ENCODE assay signal across 8 mouse cellular contexts in the genomic region with DNA sequence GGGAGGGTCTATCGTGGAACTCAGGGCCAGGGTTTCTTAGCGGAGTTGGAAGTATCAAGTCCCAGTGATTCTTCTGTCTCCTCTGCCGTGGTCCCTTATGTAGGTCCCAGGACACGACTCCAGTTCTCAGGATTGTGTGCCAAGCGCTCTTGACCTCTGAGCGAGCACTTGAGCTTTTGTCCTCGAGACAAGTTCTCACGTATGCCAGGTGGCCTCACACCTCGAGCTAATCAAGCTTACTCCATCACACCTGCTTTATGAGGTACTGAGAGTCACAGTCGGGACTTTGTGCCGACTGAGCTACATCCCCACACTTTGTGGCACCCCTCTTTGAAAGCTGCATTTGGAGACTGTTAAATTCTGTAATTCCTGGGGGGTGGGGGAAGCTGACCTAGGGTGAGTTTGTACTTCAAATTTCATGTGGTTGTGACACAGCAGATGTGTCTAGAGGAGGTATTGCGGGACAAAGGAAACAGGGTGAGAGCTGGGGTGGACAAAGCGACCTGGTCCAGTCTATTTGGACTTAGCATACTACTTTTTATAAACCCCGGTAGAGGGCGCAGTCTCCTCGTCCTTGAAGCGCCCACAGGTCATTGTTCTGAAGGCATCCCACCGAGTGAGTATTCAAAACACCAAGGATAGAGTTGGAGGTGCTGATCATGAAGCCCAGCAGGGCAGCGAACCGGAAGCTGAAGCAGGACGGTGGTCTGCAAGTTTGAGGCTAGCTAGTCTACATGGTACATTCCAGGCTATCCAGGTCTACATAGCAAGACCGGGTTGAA. TPM values are rescaled to one million over a fixed set of nuclear protein-coding genes. Genes with fewer than 3 reads are reported as not detected.
DNase-seq lines count a peak whose midpoint lies in the region; ATAC-seq and TF ChIP-seq lines count a peak whose summit lies in the region.

No protein-coding gene starts in this region.

- no peak overlapping the region for H3K9ac ChIP-seq in forebrain, embryonic 16.5 days (replicated peaks; ENCODE audit: low read depth, low read length)
- no peak overlapping the region for H3K9ac ChIP-seq in hindbrain, embryonic 15.5 days
- H3K9ac ChIP-seq in midbrain, embryonic 16.5 days (ENCODE audit: low read depth, low read length) = no peak overlapping the region
- no peak overlapping the region for H3K9ac ChIP-seq in stomach, postnatal 0 days (ENCODE audit: low read length)

- peak; percentile 86 for TF ChIP-seq CTCF in stomach, postnatal 0 days (IDR thresholded peaks at IDR 0.05; ENCODE audit: low read depth)

- no peaks in the 10 kb centered on the region for H3K36me3 ChIP-seq in forebrain, embryonic 16.5 days (ENCODE audit: control insufficient read depth, insufficient read depth)
- no peaks in the 10 kb centered on the region for H3K36me3 ChIP-seq in hindbrain, embryonic 15.5 days
- H3K36me3 ChIP-seq in midbrain, embryonic 16.5 days (ENCODE audit: control insufficient read depth, insufficient read depth, low read length) = no peaks in the 10 kb centered on the region
- no peaks in the 10 kb centered on the region for H3K36me3 ChIP-seq in stomach, postnatal 0 days (ENCODE audit: control insufficient read depth, insufficient read depth, low read length)

- 40% methylated on average over 22 of the region's 22 CpGs for WGBS in forebrain, embryonic 16.5 days
- 41% methylated on average over 22 of the region's 22 CpGs for WGBS in hindbrain, embryonic 15.5 days
- WGBS in midbrain, embryonic 16.5 days = 40% methylated on average over 22 of the region's 22 CpGs
- WGBS in stomach, postnatal 0 days = 30% methylated on average over 22 of the region's 22 CpGs

- H3K27me3 ChIP-seq in forebrain, embryonic 16.5 days (replicated peaks; ENCODE audit: control insufficient read depth, insufficient read depth, low read length) = no peaks in the 10 kb centered on the region
- H3K27me3 ChIP-seq in hindbrain, embryonic 15.5 days = no peaks in the 10 kb centered on the region
- no peaks in the 10 kb centered on the region for H3K27me3 ChIP-seq in midbrain, embryonic 16.5 days (ENCODE audit: control insufficient read depth, insufficient read depth, low read depth, low read length)
- H3K27me3 ChIP-seq in stomach, postnatal 0 days (ENCODE audit: control insufficient read depth, insufficient read depth, low read length) = no peaks in the 10 kb centered on the region

- no peak overlapping the region for H3K4me2 ChIP-seq in forebrain, embryonic 16.5 days (ENCODE audit: low read length)
- no peak overlapping the region for H3K4me2 ChIP-seq in hindbrain, embryonic 15.5 days
- no peak overlapping the region for H3K4me2 ChIP-seq in midbrain, embryonic 16.5 days (ENCODE audit: low read length)
- H3K4me2 ChIP-seq in stomach, postnatal 0 days (replicated peaks; ENCODE audit: low read depth) = 0 out of 2 replicates have a peak overlapping the region, but pooled peaks have one; percentile 18

- no peak overlapping the region for H3K4me3 ChIP-seq in forebrain, embryonic 16.5 days (replicated peaks; ENCODE audit: low read length)
- no peak overlapping the region for H3K4me3 ChIP-seq in hindbrain, embryonic 15.5 days
- no peak overlapping the region for H3K4me3 ChIP-seq in midbrain, embryonic 16.5 days (ENCODE audit: low read depth, low read length)
- H3K4me3 ChIP-seq in stomach, postnatal 0 days (ENCODE audit: low read depth, low read length) = no peak overlapping the region

- peak; percentile 39 for DNase-seq in ovary, postnatal 10 days (ENCODE audit: low spot score)
- no peak for DNase-seq in ovary, adult 18-20 months (ENCODE audit: low spot score)
- peak; percentile 61 for DNase-seq in cerebellum, adult 11-12 months
- DNase-seq in liver = peak; percentile 72
- peak; percentile 67 for DNase-seq in stomach, postnatal 0 days (ENCODE audit: low spot score)

- H3K4me1 ChIP-seq in forebrain, embryonic 16.5 days (replicated peaks; ENCODE audit: control insufficient read depth, insufficient read depth, low read length) = no peaks in the 10 kb centered on the region
- H3K4me1 ChIP-seq in hindbrain, embryonic 15.5 days (replicated peaks) = no peaks in the 10 kb centered on the region
- H3K4me1 ChIP-seq in midbrain, embryonic 16.5 days (ENCODE audit: control insufficient read depth, insufficient read depth, low read length) = no peaks in the 10 kb centered on the region
- 0 out of 2 replicates have a peak, but pooled peaks cover 2% of the 10 kb centered on the region for H3K4me1 ChIP-seq in stomach, postnatal 0 days (replicated peaks; ENCODE audit: control insufficient read depth, insufficient read depth)

- peak; percentile 61 for ATAC-seq in forebrain, embryonic 16.5 days
- peak; percentile 59; the same call in 1 of the 2 replicates for ATAC-seq in hindbrain, embryonic 15.5 days (ENCODE audit: low FRiP score, low read depth)
- ATAC-seq in midbrain, embryonic 16.5 days = peak; percentile 60; the same call in 1 of the 2 replicates
- peak; percentile 60 for ATAC-seq in stomach, postnatal 0 days (ENCODE audit: low FRiP score, low TSS enrichment)

- TF ChIP-seq EP300 in stomach, postnatal 0 days (optimal IDR thresholded peaks at IDR 0.05) = no peak

- H3K9me3 ChIP-seq in forebrain, embryonic 16.5 days (ENCODE audit: control insufficient read depth, low read length) = no peaks in the 10 kb centered on the region
- no peaks in the 10 kb centered on the region for H3K9me3 ChIP-seq in hindbrain, embryonic 15.5 days
- no peaks in the 10 kb centered on the region for H3K9me3 ChIP-seq in midbrain, embryonic 16.5 days (replicated peaks; ENCODE audit: control insufficient read depth, low read length, poor library complexity, severe bottlenecking)
- no peaks in the 10 kb centered on the region for H3K9me3 ChIP-seq in stomach, postnatal 0 days (ENCODE audit: control insufficient read depth, low read length)

- H3K27ac ChIP-seq in forebrain, embryonic 16.5 days (ENCODE audit: low read length) = no peak overlapping the region
- H3K27ac ChIP-seq in hindbrain, embryonic 15.5 days (replicated peaks) = no peak overlapping the region
- no peak overlapping the region for H3K27ac ChIP-seq in midbrain, embryonic 16.5 days (ENCODE audit: low read length)
- H3K27ac ChIP-seq in stomach, postnatal 0 days (replicated peaks) = no peak overlapping the region

RNA-seq across cellular contexts. Expression of a gene that starts 8.2 kb away (rescaled TPM):
- 10.8 and 12.3 TPM in 2 replicates for polyA plus RNA-seq in forebrain, embryonic 16.5 days (2015; fragmentation: Nextera tagmentation; extraction: Ambion mirVana)
- polyA plus RNA-seq in hindbrain, embryonic 15.5 days (2015; fragmentation: Nextera tagmentation; extraction: Ambion mirVana) = 8.7 and 9.2 TPM in 2 replicates
- 8.1 TPM in 2 replicates for polyA plus RNA-seq in midbrain, embryonic 16.5 days (2015; fragmentation: Nextera tagmentation; extraction: Ambion mirVana)
- 6.8 and 7.3 TPM in 2 replicates for polyA plus RNA-seq in stomach, postnatal 0 days (2015; fragmentation: Nextera tagmentation; extraction: Ambion mirVana)
